Mouse (Mus musculus) naive thymus-derived CD4-positive, alpha-beta T cell, adult 2 months (primary cell): ENCODE results near the gene Cep78.

Source experiments
- DNase-seq: peaks from one replicate; pipeline ENCODE4 v3.0.0-alpha.2; 2011; ENCODE audit warnings: low read depth

Gene Cep78

GRCm38 (mm10) chr19:15973365-15973764 is 11.4 kb downstream of the Cep78 start:
- no peak for DNase-seq

- DNase-seq = peak; percentile 59
These were observed 19.7 kb downstream of the Cep78 start for GRCm38 (mm10) chr19:15965082-15965481.

- DNase-seq = no peak
These were observed 20.3 kb downstream of the Cep78 start for GRCm38 (mm10) chr19:15964533-15964932.

DNA sequence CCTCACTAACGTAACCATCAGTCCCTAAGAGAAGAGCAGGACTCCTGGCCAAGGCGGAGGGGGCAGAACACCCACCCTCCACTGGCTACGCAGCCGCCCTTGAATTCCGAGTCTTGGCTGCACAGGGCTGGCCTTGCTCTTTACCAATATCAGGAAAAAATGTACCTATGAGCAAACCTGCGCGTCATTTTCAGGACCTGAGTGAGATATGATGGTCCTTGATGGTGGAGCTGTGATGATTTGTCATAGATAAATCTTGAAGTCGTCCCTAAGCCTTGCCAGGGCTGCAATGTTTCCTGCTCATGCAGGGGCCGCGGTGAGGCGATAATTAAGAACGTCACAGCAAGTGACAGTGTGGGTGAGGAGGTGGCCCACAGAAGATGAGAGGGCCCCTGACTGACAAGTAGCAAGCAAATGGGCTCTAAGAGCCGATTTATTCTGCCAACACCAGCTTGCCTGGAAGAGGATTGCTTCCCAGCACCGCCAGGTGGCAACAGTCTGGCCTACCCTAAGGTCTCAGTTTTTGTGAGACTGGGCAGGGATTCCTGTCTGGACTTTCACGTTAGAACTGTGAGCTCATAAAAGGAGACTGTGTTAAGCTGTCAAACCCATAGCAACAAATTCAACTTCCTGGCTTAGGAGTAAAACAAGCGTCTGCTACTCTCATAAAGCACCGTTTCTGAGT is 21.6 kb downstream of the Cep78 start:
- DNase-seq = no peak

DNA sequence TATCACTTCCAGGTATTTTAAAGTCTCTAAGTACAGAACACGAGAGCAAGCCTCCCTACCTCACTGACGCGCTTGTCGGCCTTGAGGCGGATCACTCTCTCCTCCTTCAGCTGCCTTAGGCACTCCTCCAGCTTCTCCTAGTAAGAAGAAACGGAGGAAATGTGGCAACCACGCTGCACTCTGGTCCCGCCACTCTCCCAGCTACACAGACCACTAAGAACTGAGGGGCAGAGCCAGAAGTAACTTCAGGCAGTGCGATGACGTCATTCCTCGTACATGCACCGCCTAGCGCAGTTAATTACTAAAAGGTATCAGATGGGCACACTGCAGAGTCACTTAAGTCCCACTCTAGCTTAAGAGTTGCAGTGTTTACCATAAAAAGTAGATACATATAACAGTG is 22.5 kb downstream of the Cep78 start:
- no peak for DNase-seq

DNA sequence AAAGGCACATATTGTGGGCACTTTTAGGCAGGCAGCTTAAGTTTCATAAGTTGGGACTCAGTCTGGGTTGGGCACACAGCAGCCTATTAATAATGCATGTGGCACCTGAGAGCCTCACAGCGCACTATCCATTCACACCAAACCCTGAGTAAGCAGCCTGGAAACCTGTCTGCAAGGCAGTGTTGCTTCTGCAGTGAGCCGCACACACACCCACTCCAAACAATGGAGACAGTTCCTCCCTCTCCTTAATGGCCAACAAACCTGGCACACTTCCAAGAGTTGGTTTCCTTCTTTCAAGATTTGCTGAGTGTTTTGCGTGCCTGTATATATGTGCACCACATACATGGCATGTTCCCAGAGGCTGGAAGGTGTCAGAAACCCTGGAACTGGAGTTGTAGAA is 34.6 kb downstream of the Cep78 start:
- DNase-seq = no peak

- no peak for DNase-seq
These were observed 35.9 kb downstream of the Cep78 start for GRCm38 (mm10) chr19:15948867-15949266.

DNA sequence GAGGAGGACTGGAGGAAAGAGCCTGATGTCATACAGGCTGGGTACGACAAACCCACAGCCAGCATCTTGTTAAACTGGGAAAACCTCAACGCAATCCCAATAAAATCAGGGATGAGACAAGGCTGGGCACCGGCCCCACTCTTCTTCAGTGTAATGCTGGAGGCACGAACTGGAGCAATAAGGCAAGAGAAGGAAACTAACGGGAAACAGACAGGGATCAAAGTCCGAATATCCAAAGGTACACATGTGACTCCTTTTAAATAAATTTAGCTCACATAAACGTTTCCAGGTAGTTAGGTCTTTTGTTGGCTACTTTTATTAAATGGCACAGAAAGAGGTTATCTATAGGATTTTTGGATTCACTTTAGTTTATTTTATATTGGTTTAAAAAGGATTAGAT is 36.4 kb downstream of the Cep78 start:
- DNase-seq = no peak

- no peak for DNase-seq
These were observed 37.6 kb downstream of the Cep78 start, which contains the start of gene Psat1 for GRCm38 (mm10) chr19:15947237-15947636. Gene Psat1 (minus strand): TSS chr19:15947337.

- DNase-seq = no peak
These were observed 38.1 kb downstream of the Cep78 start for GRCm38 (mm10) chr19:15946663-15947062.

DNA sequence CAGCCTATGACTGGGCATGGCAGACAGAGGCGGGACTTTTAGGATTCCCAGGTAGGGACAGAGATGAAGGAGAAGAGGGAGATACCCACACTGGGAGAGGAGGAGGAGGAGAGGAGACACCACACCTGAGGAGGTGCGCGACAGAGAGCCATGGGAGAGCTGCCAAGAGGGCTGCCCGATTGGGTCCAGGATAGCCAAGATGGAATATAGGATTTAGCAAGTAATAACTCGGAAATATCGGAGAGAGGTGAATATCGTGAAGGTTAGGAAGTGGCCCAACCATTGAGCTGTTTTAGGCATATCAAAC is 41.7 kb downstream of the Cep78 start:
- no peak for DNase-seq

GRCm38 (mm10) chr19:15942421-15943116 is 42.2 kb downstream of the Cep78 start:
- no peak for DNase-seq

- no peak for DNase-seq
These were observed 43.4 kb downstream of the Cep78 start for GRCm38 (mm10) chr19:15941399-15941798.

- no peak for DNase-seq
These were observed 59.1 kb downstream of the Cep78 start for GRCm38 (mm10) chr19:15925719-15926045.

DNA sequence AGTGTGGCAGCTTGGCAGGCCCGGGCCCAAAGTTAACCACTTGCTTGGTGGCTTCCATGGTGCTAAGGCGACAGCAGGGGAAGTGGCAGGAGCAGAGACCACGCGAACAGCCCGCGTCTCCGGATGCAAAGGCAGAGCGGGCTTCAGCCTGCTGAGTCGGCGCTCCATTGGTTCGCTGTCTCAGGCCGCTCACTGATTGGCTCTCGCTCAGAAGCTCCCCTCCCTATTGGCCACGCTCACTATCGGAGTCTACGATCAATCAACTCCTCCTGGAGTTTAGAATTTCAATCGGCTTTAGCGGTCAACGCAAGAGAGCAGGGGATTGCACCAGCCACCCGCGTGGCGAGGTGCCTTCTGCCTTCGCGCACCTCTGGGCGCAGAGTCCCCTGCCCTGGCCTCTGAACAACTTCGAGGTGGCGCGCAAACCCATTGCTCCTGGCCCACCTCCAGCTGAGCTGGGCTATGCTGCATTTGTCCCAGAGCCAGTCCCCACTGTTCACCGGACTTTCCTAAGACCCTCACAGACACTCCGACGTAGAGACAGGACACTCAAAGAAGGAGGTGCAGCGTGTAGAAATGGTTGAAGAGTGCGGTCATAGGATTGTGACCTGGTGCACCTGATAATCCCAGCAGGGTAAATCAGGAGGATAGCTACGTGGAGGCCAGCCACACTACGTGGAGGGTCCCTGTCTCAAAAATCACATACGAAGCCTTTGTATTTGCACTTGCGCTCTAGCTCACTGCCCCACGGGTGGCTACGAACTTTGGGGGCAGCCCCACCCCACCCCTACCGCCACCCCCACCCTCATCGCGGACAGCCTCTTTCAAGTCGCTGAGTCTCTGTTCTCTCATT is 59.7 kb downstream of the Cep78 start:
- peak; percentile 86 for DNase-seq

GRCm38 (mm10) chr19:15924181-15924865 is 60.5 kb downstream of the Cep78 start:
- peak; percentile 38 for DNase-seq

DNA sequence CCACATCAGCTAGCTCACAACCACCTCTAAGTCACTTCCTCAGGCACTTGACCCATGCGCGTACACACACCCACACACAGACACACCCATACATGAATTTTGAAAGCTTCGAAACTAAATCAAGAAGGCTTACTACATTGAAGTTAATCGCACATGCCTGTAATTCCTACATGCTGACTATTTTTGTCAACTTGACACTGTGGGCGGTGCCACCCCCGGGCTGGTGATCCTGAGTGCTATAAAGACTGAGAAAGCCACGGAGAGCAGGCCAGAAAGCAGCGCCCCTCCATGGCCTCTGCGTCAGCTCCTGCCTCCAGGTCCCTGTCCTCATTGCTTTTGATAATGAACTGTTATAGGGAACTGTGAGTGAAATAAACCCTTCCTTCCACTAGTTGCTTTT is 61.4 kb downstream of the Cep78 start:
- peak; percentile 41 for DNase-seq

GRCm38 (mm10) chr19:15919336-15919735 is 65.5 kb downstream of the Cep78 start:
- DNase-seq = no peak

GRCm38 (mm10) chr19:15918111-15918510 is 66.7 kb downstream of the Cep78 start:
- DNase-seq = no peak

GRCm38 (mm10) chr19:15913249-15913997 is 71.4 kb downstream of the Cep78 start:
- no peak for DNase-seq

GRCm38 (mm10) chr19:15911441-15911840 is 73.3 kb downstream of the Cep78 start:
- no peak for DNase-seq

GRCm38 (mm10) chr19:15910987-15911386 is 73.8 kb downstream of the Cep78 start:
- DNase-seq = no peak
